Mouse (Mus musculus): ENCODE measurements at regions not wholly inside any gene's neighbourhood (a gene's known extent, or its start where the extent isn't known, plus 50 kb on each side); places are given as distances from the start of the nearest gene placed in this dataset.

DNA sequence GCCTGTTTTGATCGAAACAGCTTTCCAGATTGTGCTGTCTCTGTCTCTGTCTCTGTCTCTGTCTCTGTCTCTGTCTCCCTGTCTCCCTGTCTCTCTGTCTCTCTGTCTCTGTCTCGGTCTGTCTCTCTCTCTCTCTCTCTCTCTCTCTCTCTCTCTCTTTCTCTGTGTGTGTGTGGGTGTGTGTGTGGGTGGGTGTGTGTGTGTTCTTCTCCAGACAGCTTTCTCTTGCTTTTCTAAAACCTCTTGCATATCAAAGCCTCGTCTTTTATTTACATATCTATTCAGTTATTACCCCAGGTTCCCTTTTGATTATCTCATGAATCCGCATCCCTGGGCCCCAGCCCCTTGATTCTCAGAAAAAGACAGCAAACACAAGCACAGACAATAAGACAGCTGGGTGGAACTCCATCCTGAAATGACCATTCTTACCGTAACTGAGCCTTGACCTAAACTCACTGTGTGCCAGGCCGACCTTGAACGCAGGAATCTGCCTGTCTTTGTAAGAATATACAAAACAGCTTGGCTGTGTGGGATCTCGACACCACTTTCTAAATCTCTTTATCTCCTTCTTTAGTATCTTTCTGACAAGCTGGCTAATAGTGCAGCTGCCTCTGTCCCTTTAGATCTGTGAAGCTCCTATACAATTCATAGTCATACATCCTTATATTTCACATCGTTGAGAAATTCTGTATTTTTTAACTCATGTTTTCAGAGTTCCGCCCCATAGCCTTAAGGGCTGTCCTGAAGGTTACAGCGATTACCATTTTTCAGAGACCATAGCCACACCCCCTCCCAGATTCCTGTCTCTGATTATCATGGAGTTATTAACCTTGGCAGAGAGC, 141.3 kb downstream of the Rnd3 start:
- no peak for ATAC-seq (ENCODE audit: low read depth)
- peaks cover 7% of the 10 kb centered on the region for H3K4me1 ChIP-seq (replicated peaks)
- H3K27ac ChIP-seq (replicated peaks), result no peak overlapping the region
- WGBS, result 42% methylated on average over 10 of the region's 11 CpGs
- H3K4me2 ChIP-seq, result no peak overlapping the region
- no peak overlapping the region for H3K9ac ChIP-seq
- H3K36me3 ChIP-seq, result no peaks in the 10 kb centered on the region
- H3K27me3 ChIP-seq, result no peaks in the 10 kb centered on the region
- H3K9me3 ChIP-seq, result no peaks in the 10 kb centered on the region
- no peak overlapping the region for H3K4me3 ChIP-seq

DNA sequence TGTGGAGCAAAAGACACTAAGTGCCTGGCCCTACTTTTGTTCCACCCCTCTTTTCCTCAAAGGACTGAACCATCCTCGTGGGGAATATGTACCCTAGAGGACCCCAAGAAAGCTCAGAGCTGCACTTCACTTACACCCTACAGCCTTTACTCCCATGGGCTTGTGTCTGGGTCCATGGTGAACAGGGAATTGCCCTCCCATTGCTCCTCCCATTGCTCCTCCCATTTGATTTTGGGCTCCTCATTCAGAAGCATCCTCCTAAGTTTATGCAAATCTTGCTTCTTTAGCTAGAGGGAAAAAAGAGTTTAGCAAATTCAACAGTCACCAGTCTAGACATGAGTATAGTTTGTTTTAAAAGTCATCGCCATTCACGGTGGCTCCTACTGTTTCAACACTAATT, 142.1 kb downstream of the Rnd3 start:
- Histone ChIP-seq H3K27me3 (no peaks in the 10 kb centered on the region), H3K4me3 (no peak overlapping the region), H3K36me3 (no peaks in the 10 kb centered on the region), H3K4me2 (no peak overlapping the region), H3K9me3 (no peaks in the 10 kb centered on the region), H3K9ac (no peak overlapping the region), H3K4me1 (replicated peaks) (peaks cover 7% of the 10 kb centered on the region), H3K27ac (replicated peaks) (no peak overlapping the region)
- WGBS, result 64% methylated on average over 3 of the region's 3 CpGs
- no peak for ATAC-seq (ENCODE audit: low read depth)

DNA sequence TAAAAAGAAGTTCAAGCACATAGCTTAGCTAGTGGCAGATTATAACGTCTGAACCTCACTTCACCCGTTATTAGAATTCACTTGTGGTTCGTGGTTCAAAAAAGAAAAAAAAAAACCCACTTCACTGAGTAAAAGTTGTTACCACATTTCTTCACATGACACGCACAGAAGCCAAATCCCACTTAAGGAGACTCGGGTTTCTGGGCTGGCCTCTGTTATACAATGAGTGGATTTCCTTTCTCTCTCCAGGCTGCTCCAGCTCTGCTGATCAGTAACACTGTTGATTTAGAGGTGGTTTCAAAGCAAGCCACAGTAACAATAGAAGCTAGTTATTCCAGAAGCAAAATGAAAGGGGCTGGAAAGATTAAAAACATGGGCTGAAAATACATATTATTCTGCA, 147.4 kb downstream of the Rnd3 start:
- WGBS, result 67% methylated on average over 5 of the region's 5 CpGs
- no peak overlapping the region for H3K4me2 ChIP-seq
- no peak for ATAC-seq (ENCODE audit: low read depth)
- no peak overlapping the region for H3K27ac ChIP-seq (replicated peaks)
- H3K27me3 ChIP-seq, result no peaks in the 10 kb centered on the region
- no peaks in the 10 kb centered on the region for H3K4me1 ChIP-seq (replicated peaks)
- H3K9me3 ChIP-seq, result no peaks in the 10 kb centered on the region
- H3K36me3 ChIP-seq, result no peaks in the 10 kb centered on the region
- no peak overlapping the region for H3K4me3 ChIP-seq
- no peak overlapping the region for H3K9ac ChIP-seq

GRCm38 (mm10) chr2:50983883-50984410, 165.0 kb downstream of the Rnd3 start:
- 85% methylated on average over 2 of the region's 2 CpGs for WGBS
- ATAC-seq (ENCODE audit: low read depth), result no peak
- no peak overlapping the region for H3K4me3 ChIP-seq

DNA sequence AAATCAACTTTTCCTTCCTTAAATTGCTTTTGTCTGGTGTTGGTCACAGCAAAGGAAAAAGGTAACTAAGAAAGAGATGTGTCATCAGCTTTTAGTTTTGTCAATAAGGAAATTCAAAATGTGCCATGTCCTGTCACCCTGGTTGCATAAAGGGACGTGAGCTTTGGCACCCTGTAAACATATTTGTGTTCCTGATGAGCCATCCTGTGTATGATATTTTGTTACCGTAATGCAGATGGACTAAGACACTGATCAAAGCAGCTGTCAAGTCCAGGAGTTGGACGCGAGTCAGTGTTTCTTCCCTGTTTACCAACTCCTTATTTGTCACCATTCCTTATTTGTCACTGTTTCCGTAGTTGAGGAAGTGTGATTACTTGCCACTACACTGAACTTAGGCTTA, 166.3 kb downstream of the Rnd3 start:
- ATAC-seq (ENCODE audit: low read depth), result no peak
- H3K4me2 ChIP-seq, result no peak overlapping the region
- whole genome bisulfite sequencing, result 93% methylated on average over 5 of the region's 5 CpGs

More at GRCm38 (mm10) chr2:50983883-50984410, 165.0 kb downstream of the Rnd3 start:
- Histone ChIP-seq H3K9ac (no peak overlapping the region), H3K4me2 (no peak overlapping the region), H3K9me3 (no peaks in the 10 kb centered on the region), H3K36me3 (no peaks in the 10 kb centered on the region), H3K27me3 (no peaks in the 10 kb centered on the region), H3K4me1 (replicated peaks) (no peaks in the 10 kb centered on the region), H3K27ac (replicated peaks) (no peak overlapping the region)

DNA sequence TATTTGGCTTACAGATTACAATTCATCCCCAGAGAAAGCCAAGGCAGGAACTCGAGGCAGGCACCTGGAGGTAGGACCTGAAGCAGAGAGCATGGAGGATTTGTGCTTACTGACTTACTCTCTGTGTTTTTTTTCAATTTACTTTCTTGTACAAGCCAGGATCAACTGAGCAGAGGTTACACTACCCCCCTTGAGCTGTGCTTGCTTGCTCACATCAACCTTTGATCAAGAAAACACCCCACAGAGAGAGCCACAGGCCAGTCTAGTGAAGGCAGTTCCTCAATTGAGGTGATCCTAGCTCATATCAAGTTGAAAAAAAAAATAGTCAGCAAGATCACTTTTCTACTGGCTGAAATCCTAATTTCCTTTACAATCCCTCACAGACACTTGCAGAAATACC, 170.6 kb downstream of the Rnd3 start:
- no peak overlapping the region for H3K9ac ChIP-seq
- no peaks in the 10 kb centered on the region for H3K36me3 ChIP-seq
- no peak overlapping the region for H3K27ac ChIP-seq (replicated peaks)
- H3K4me1 ChIP-seq (replicated peaks), result no peaks in the 10 kb centered on the region
- H3K27me3 ChIP-seq, result no peaks in the 10 kb centered on the region
- no peak overlapping the region for H3K4me3 ChIP-seq
- H3K9me3 ChIP-seq, result no peaks in the 10 kb centered on the region
- 66% methylated on average over 1 of the region's 1 CpGs for WGBS
- no peak for ATAC-seq (ENCODE audit: low read depth)
- H3K4me2 ChIP-seq, result no peak overlapping the region

More for the DNA sequence above, 166.3 kb downstream of the Rnd3 start:
- H3K9me3 ChIP-seq, result no peaks in the 10 kb centered on the region
- H3K4me1 ChIP-seq (replicated peaks), result no peaks in the 10 kb centered on the region
- no peak overlapping the region for H3K4me3 ChIP-seq
- H3K27me3 ChIP-seq, result no peaks in the 10 kb centered on the region
- no peak overlapping the region for H3K9ac ChIP-seq
- H3K27ac ChIP-seq (replicated peaks), result no peak overlapping the region
- no peaks in the 10 kb centered on the region for H3K36me3 ChIP-seq

GRCm38 (mm10) chr2:50971131-50971825, 177.6 kb downstream of the Rnd3 start:
- Histone ChIP-seq H3K9me3 (no peaks in the 10 kb centered on the region), H3K27me3 (no peaks in the 10 kb centered on the region), H3K9ac (peak overlapping the region; percentile 55), H3K27ac (replicated peaks) (peak overlapping the region; percentile 87), H3K4me1 (replicated peaks) (peaks cover 31% of the 10 kb centered on the region), H3K4me2 (peak overlapping the region; percentile 40), H3K36me3 (no peaks in the 10 kb centered on the region), H3K4me3 (no peak overlapping the region)
- WGBS, result 3% methylated on average over 14 of the region's 14 CpGs
- peak; percentile 94 for ATAC-seq (ENCODE audit: low read depth)

GRCm38 (mm10) chr2:50968382-50968781, 180.5 kb downstream of the Rnd3 start:
- Histone ChIP-seq H3K27ac (replicated peaks) (no peak overlapping the region), H3K27me3 (no peaks in the 10 kb centered on the region), H3K9ac (no peak overlapping the region), H3K4me1 (replicated peaks) (peaks cover 36% of the 10 kb centered on the region), H3K9me3 (no peaks in the 10 kb centered on the region), H3K4me3 (no peak overlapping the region), H3K4me2 (no peak overlapping the region), H3K36me3 (no peaks in the 10 kb centered on the region)
- ATAC-seq (ENCODE audit: low read depth), result no peak
- whole genome bisulfite sequencing, result 84% methylated on average over 4 of the region's 4 CpGs

DNA sequence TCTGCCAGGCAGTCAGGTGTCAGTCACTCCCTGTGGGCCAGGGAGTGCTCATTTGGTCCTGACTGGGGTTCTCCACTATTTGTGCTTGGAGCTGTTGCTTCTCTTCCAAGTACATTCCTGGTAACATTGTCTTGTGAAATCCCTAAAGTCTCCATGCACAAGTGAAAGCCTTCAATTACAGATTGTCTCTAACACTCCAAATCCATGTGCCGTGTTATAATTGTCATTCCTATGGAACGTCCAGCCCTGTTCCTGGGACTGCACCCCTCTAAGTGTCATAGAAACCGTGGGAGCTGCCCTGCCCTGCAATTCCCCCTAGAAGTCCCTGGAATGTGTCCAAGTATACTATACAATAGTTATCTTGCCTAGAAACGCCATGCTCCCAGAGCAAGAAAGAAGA, 181.1 kb downstream of the Rnd3 start:
- H3K9ac ChIP-seq, result no peak overlapping the region
- no peaks in the 10 kb centered on the region for H3K9me3 ChIP-seq
- H3K27me3 ChIP-seq, result no peaks in the 10 kb centered on the region
- H3K4me2 ChIP-seq, result no peak overlapping the region
- 40% methylated on average over 4 of the region's 4 CpGs for WGBS
- H3K27ac ChIP-seq (replicated peaks), result 0 out of 2 replicates have a peak overlapping the region, but pooled peaks have one; percentile 24
- H3K4me3 ChIP-seq, result no peak overlapping the region
- H3K4me1 ChIP-seq (replicated peaks), result peaks cover 36% of the 10 kb centered on the region
- no peaks in the 10 kb centered on the region for H3K36me3 ChIP-seq
- no peak for ATAC-seq (ENCODE audit: low read depth)

DNA sequence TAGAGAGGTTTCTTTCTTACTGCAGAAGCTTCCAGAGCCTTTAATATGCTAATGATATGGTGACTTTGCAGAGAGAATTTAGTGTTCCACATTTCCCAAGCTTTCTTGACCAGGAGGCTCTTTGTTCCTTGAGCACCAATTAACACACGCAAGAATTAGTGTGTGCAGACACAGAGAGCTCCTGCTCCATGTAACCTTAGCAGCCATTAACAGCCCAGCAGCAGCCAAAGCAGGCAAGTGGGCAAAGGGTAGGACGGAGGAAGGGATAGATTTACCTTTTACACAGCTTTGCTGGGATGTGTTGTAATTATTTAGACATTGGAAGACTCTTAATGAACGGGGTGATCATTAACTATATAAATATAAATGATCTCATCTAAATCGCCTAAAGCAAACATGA, 181.8 kb downstream of the Rnd3 start:
- Histone ChIP-seq H3K27me3 (no peaks in the 10 kb centered on the region), H3K4me3 (no peak overlapping the region), H3K27ac (replicated peaks) (no peak overlapping the region), H3K4me1 (replicated peaks) (peaks cover 35% of the 10 kb centered on the region), H3K9me3 (no peaks in the 10 kb centered on the region), H3K4me2 (no peak overlapping the region), H3K9ac (no peak overlapping the region), H3K36me3 (no peaks in the 10 kb centered on the region)
- peak; percentile 48; the same call in 1 of the 2 replicates for ATAC-seq (ENCODE audit: low read depth)
- WGBS, result 50% methylated on average over 4 of the region's 4 CpGs

DNA sequence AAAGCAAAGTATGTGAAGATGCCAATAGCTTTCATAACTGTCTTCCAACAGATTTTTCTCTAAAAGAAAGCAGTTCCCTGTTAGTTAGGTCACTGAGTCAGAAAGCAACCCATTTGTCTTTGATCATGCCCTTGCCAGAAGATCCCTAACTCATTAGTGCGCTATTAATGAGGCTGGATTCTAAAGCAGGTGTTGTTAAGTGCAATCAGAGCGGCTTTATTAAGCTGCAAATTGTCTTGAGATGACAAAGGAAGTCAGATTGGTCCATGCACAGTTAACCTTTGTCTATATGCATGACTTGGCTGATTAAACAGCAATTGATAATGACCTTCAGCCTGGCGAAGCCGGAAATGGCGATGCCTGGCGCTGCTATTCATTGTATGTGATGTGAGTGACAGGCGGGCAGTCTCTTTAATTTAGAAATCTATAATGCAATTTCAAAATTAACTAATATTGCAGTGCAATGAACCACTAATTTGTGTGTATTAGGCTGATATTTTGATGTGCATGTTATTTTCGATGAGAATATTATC, 183.4 kb downstream of the Rnd3 start:
- Histone ChIP-seq H3K27me3 (no peaks in the 10 kb centered on the region), H3K36me3 (no peaks in the 10 kb centered on the region), H3K4me2 (no peak overlapping the region), H3K9ac (no peak overlapping the region), H3K9me3 (no peaks in the 10 kb centered on the region), H3K4me1 (replicated peaks) (peaks cover 19% of the 10 kb centered on the region), H3K4me3 (no peak overlapping the region), H3K27ac (replicated peaks) (no peak overlapping the region)
- ATAC-seq (ENCODE audit: low read depth), result no peak
- WGBS, result 49% methylated on average over 8 of the region's 8 CpGs

DNA sequence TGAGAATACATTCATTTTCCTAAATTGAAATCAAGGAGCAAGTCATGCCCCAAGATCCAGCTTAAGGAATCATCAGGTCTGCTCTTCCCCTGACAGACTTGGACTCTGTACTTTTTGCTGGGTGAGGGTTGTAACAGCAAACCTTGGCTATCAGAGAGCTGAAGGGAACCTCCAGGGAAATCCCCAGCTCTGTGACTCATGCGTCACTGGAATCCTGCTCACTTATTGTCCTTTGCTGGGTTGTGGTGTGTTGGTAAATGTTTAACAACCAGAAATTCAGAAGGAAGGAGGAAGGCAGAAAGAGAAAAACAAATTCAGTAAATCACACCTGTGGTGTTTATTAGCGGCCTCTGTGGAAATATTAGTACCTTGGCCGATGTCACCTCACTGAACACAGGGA, 184.8 kb downstream of the Rnd3 start:
- Histone ChIP-seq H3K27me3 (no peaks in the 10 kb centered on the region), H3K4me3 (no peak overlapping the region), H3K9me3 (no peaks in the 10 kb centered on the region), H3K27ac (replicated peaks) (no peak overlapping the region), H3K36me3 (no peaks in the 10 kb centered on the region), H3K4me2 (no peak overlapping the region), H3K4me1 (replicated peaks) (peaks cover 14% of the 10 kb centered on the region), H3K9ac (no peak overlapping the region)
- ATAC-seq (ENCODE audit: low read depth), result no peak
- 80% methylated on average over 3 of the region's 3 CpGs for WGBS

Measured in neural tube, embryonic 13.5 days (tissue).